Mouse (Mus musculus) kidney, adult 2 months (tissue): ENCODE results near the gene Ssbp3.

Source experiments
- CTCF ChIP-seq: fragments of 200-500 bp; conservative IDR thresholded peaks from 2 replicates; pipeline ENCODE4 v1.5.1; 2011; ENCODE audit warnings: low read depth, mild to moderate bottlenecking, control low read depth, low read length, moderate library complexity, mixed read lengths; ENCODE audit not compliant: insufficient read depth, insufficient read length
- POLR2A ChIP-seq: fragments of 200-500 bp; IDR thresholded peaks from one replicate; pipeline ENCODE4 v1.6.1; 2011; ENCODE audit warnings: low read depth, low read length, control low read depth

DNA sequence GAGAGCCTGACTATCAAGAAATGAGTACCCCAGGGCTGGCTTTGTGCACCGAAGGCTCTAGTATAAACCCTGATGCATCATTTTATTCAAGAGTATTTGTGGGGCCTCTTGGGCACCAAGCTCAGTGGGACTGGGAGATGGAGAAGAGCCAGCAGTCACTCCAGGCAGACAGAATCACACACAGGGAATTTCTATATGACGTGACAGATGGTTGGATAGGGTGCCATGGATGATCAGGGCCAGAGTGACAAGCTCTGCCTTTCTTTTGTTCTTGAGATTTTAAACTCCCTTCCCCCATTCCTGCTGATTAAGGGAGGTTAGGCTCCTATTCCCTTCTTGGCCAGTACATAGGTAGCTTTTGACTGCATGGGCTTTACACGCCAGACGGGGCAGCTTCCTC, 74.8 kb downstream of the Ssbp3 start:
- TF ChIP-seq POLR2A (no peak), CTCF (no peak)
